Mouse (Mus musculus) limb, embryonic 11.5 days (tissue): ENCODE results near the gene Gm21970. TPM values are rescaled to one million over a fixed set of nuclear protein-coding genes. Genes with fewer than 3 reads are reported as not detected.
A peak's percentile ranks its signal among the peaks of the same experiment; 100 is the strongest.

Experiments
- ATAC-seq: fragments of 200-750 bp; cut with Nextera tagmentation; 2 replicates; pipeline ENCODE4 v1.8.0; 2017; ENCODE audit warnings: low read depth; ENCODE audit not compliant: insufficient number of reproducible peaks, low FRiP score, low TSS enrichment
- DNase-seq: peaks from one replicate; pipeline ENCODE4 v3.0.0-alpha.2; 2015; ENCODE audit warnings: low spot score
- H3K27ac ChIP-seq: fragments of 300-500 bp; sonication (generic); replicated peaks from 2 replicates; pipeline ENCODE4 v1.5.1; 2014; ENCODE audit warnings: low read depth, mild to moderate bottlenecking, low read length
- H3K27me3 ChIP-seq: fragments of 300-500 bp; sonication (generic); 2 replicates; pipeline ENCODE4 v1.6.1; 2014; ENCODE audit warnings: mild to moderate bottlenecking, low read length, mixed read lengths; ENCODE audit not compliant: control insufficient read depth, insufficient read depth
- H3K36me3 ChIP-seq: fragments of 300-500 bp; sonication (generic); 2 replicates; pipeline ENCODE4 v1.6.1; 2014; ENCODE audit warnings: mild to moderate bottlenecking, low read length, moderate library complexity, mixed read lengths; ENCODE audit not compliant: control insufficient read depth, insufficient read depth
- H3K4me1 ChIP-seq: fragments of 300-500 bp; sonication (generic); 2 replicates; pipeline ENCODE4 v1.6.1; 2014; ENCODE audit warnings: low read length, mixed read lengths; ENCODE audit not compliant: control insufficient read depth, insufficient read depth
- H3K4me2 ChIP-seq: fragments of 300-500 bp; sonication (generic); 2 replicates; pipeline ENCODE4 v1.6.1; 2014; ENCODE audit warnings: low read depth, mild to moderate bottlenecking, moderate library complexity; ENCODE audit not compliant: severe bottlenecking
- H3K4me3 ChIP-seq: fragments of 300-500 bp; sonication (generic); 2 replicates; pipeline ENCODE4 v1.5.1; 2014; ENCODE audit warnings: low read depth, low read length
- H3K9ac ChIP-seq: fragments of 300-500 bp; sonication (generic); 2 replicates; pipeline ENCODE4 v1.6.1; 2014; ENCODE audit warnings: mild to moderate bottlenecking, low read length
- H3K9me3 ChIP-seq: fragments of 300-500 bp; sonication (generic); 2 replicates; pipeline ENCODE4 v1.6.1; 2016; ENCODE audit warnings: low read length; ENCODE audit not compliant: control insufficient read depth
- WGBS: fragments of 180-500 bp; shearing (Covaris S2); extraction: QIAGEN DNeasy Blood & Tissue Kit; methylation state at CpG from one replicate; pipeline ENCODE4 v1.1.7; 2014; 5-methylcytosine and 5-hydroxymethylcytosine counted together
- polyA plus RNA-seq: library from polyadenylated mRNA; unstranded; fragments of >200 nt; fragmentation: Nextera tagmentation; extraction: Ambion mirVana; gene quantifications from 2 replicates; pipeline ENCODE4 v1.2.1, GENCODE M21; 2014

Gm21970 gene
- polyA plus RNA-seq, 1 experiment from 2014 or later, result not detected

GRCm38 (mm10) chr16:91463400-91463799, 71.9 kb downstream of the Gm21970 start:
- no peaks in the 10 kb centered on the region for H3K27me3 ChIP-seq
- DNase-seq, result no peak
- H3K4me3 ChIP-seq, result no peak overlapping the region
- H3K9me3 ChIP-seq, result no peaks in the 10 kb centered on the region; the same call in 1 of the 2 replicates
- H3K36me3 ChIP-seq, result no peaks in the 10 kb centered on the region
- no peak overlapping the region for H3K27ac ChIP-seq
- WGBS, result 82% methylated on average over 2 of the region's 2 CpGs
- H3K4me1 ChIP-seq, result peaks cover 9% of the 10 kb centered on the region
- no peak for ATAC-seq
- H3K4me2 ChIP-seq, result no peak overlapping the region
- no peak overlapping the region for H3K9ac ChIP-seq

GRCm38 (mm10) chr16:91463836-91464400, 72.4 kb downstream of the Gm21970 start:
- H3K4me1 ChIP-seq, result peaks cover 9% of the 10 kb centered on the region
- H3K9me3 ChIP-seq, result no peaks in the 10 kb centered on the region; the same call in 1 of the 2 replicates
- no peaks in the 10 kb centered on the region for H3K36me3 ChIP-seq
- ATAC-seq (no peak), DNase-seq (no peak)
- peak overlapping the region; percentile 44; the same call in 1 of the 2 replicates for H3K4me3 ChIP-seq
- H3K4me2 ChIP-seq, result peak overlapping the region; percentile 81
- no peak overlapping the region for H3K27ac ChIP-seq
- H3K9ac ChIP-seq, result no peak overlapping the region; the same call in 1 of the 2 replicates
- H3K27me3 ChIP-seq, result no peaks in the 10 kb centered on the region
- 86% methylated on average over 4 of the region's 4 CpGs for WGBS

GRCm38 (mm10) chr16:91464594-91465504, 73.3 kb downstream of the Gm21970 start:
- DNase-seq (peak; percentile 93), ATAC-seq (peak; percentile 93)
- Histone ChIP-seq H3K27ac (no peak overlapping the region), H3K9ac (peak overlapping the region; percentile 48), H3K4me3 (peak overlapping the region; percentile 44), H3K36me3 (no peaks in the 10 kb centered on the region), H3K27me3 (no peaks in the 10 kb centered on the region), H3K9me3 (no peaks in the 10 kb centered on the region; the same call in 1 of the 2 replicates), H3K4me1 (peaks cover 9% of the 10 kb centered on the region), H3K4me2 (peak overlapping the region; percentile 81)
- WGBS, result 2% methylated on average over 44 of the region's 44 CpGs

- Histone ChIP-seq H3K27ac (no peak overlapping the region), H3K4me2 (peak overlapping the region; percentile 81), H3K9ac (no peak overlapping the region; the same call in 1 of the 2 replicates), H3K4me3 (peak overlapping the region; percentile 44), H3K27me3 (no peaks in the 10 kb centered on the region), H3K36me3 (no peaks in the 10 kb centered on the region), H3K4me1 (peaks cover 9% of the 10 kb centered on the region), H3K9me3 (no peaks in the 10 kb centered on the region; the same call in 1 of the 2 replicates)
- DNase-seq (no peak), ATAC-seq (no peak)
- 54% methylated on average over 13 of the region's 13 CpGs for WGBS
These were observed 74.2 kb downstream of the Gm21970 start for GRCm38 (mm10) chr16:91465505-91466240.

GRCm38 (mm10) chr16:91466566-91466965, 75.0 kb downstream of the Gm21970 start:
- Histone ChIP-seq H3K27me3 (no peaks in the 10 kb centered on the region), H3K4me2 (no peak overlapping the region), H3K9me3 (no peaks in the 10 kb centered on the region; the same call in 1 of the 2 replicates), H3K4me1 (peaks cover 9% of the 10 kb centered on the region), H3K27ac (0 out of 2 replicates have a peak overlapping the region, but pooled peaks have one; percentile 18), H3K36me3 (no peaks in the 10 kb centered on the region), H3K9ac (no peak overlapping the region), H3K4me3 (no peak overlapping the region)
- WGBS, result 57% methylated on average over 6 of the region's 6 CpGs
- ATAC-seq (no peak; the same call in 1 of the 2 replicates), DNase-seq (peak; percentile 68)

Other genes with a start within 250 kb of the Gm21970 start
- not detected in 2 replicates for gene Olig2, start 166.3 kb upstream of the Gm21970 start, polyA plus RNA-seq
- gene Olig1, start 121.9 kb upstream of the Gm21970 start, polyA plus RNA-seq, result 0.13 TPM in 1 of 2 replicates, not detected in the other
- 39.2 and 39.3 TPM in 2 replicates for gene Ifnar2, start 18.9 kb upstream of the Gm21970 start, polyA plus RNA-seq
- 7.5 and 8.3 TPM in 2 replicates for gene Il10rb, start 14.4 kb downstream of the Gm21970 start, polyA plus RNA-seq
- 55.0 and 58.4 TPM in 2 replicates for gene Ifnar1, start 93.5 kb downstream of the Gm21970 start, polyA plus RNA-seq
- 25.2 and 32.7 TPM in 2 replicates for gene Ifngr2, start 155.4 kb downstream of the Gm21970 start, polyA plus RNA-seq
- gene Tmem50b, start 206.1 kb downstream of the Gm21970 start, polyA plus RNA-seq, result 31.6 and 32.4 TPM in 2 replicates
- 3.9 and 6.4 TPM in 2 replicates for gene Dnajc28, start 227.3 kb downstream of the Gm21970 start, polyA plus RNA-seq